Mouse (Mus musculus): ENCODE results near the gene Rsrc2.
"Not testable (repeated sequence)": the region's sequence is repeated elsewhere in the genome, so short reads cannot be mapped to it uniquely, and the experiment has no call there.

Rsrc2 gene

DNA sequence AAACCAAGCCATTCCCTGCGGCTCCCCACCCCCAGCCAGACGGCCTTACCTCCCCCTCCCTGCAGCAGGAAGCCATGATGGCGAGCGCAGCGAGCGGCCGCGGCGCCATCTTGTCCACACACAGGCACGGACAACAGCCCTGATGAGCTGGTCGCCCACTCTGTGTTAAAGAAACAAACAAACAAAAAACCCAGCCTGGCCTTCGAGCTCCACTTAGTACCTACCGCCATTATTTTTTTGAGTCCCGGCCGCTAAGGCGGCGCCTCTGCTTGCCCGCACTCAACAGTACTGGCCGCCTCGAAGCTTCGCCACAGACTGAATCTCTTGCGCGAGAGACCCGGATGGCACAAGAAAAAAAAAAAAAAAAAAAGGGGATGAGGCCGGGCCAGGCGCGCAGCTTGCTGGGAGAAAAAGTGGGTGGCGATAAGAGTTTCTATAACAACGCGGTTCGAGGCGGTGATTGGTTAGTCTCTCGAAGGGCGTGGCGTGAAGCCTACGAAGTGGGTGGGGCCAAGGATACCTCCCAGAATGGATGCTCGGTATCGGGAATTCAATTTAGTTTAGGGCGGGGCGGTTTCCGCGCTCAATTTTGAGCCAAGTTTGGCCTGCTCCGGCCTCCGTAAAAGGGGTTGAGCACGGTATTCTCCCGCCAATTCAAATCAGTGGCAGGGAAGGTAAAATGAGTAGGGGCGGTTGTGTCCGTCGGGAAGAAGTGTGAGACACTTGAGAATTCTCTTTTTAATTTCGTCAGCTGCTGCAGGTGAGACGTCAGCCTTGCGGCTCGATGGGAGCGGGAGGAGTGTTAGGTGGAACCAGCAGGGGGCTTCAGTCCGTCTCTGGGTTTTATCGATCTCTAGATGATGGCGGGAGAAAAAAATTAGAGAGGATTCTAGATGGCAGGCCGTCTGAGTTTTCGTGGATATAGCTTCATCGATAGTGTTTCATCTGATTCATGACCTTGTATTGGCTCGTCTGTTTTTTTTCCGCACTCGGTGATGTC lies at the start of gene Rsrc2, which contains the start of gene Kntc1:
Rsrc2 (minus strand) TSS at position 350 of the 1,000 bp plus-strand sequence.
Kntc1 (plus strand) TSS at position 652 of the 1,000 bp plus-strand sequence.
- in situ Hi-C loops (cut with MboI, MseI), result loop anchor here (10.0 to 25.0 kb wide), 2 partner anchors 655 to 1287 kb away; no protein-coding TSS in a partner anchor

DNA sequence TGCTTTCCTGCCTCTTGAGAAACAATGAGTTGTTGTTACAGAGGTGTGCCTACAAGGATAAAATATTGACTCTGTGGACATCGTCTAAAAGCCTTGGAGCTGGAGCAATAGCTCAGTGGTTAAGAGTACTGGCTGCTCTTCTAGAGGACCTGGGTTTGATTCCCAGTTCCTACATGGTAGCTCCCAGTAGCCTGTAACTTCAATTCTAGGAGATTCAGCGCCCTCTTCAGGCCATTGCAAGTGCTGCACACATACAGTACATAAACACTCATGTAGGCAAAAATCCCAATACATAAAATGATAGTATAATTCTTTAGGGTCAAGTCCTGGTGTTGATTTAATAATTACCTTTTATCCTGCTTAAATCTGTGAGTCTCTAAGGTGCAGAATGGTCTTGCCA lies 43.9 kb upstream of the Rsrc2 start:
- in situ Hi-C loops (cut with MboI, MseI), result no loop called here

DNA sequence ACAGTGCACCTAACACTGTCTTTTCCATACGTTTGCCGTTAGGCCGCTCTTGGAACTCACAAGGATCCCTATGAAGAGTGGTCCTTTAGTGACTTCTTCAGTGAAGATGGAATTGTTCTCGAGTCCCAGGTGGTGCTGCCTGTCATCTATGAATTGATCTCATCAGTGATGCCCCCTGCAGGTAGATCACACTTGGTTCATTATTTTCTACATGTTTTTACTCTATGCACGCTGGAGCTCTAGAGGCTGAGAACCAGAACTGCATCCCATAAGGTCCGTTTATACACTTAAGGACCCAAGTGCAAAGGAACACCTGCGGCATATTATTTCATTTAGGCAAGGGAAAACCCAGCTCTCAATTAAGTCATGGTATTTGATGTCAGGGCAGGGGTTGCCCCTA lies 39.8 kb upstream of the Rsrc2 start:
- in situ Hi-C loops (cut with MboI, MseI), result no loop called here

DNA sequence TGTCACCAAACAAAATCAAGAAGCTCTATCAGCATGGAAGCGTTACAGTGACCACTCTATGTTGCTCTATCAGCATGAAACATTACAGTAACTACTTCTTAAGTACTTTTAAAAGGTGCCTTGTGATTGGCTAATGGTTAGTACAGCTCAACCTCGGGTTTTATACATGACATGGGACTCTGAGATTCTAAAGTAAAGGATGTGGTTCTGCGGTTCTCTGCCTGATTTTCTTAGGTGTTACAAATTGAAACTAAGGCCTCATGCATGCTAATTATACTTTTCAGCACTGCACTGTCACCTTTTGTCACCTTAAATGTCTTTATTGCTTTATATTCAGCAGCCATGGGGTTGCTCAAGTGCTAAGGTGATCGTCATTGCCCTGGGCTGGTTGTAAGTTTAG lies 32.6 kb upstream of the Rsrc2 start:
- in situ Hi-C loops (cut with MboI, MseI), result no loop called here

DNA sequence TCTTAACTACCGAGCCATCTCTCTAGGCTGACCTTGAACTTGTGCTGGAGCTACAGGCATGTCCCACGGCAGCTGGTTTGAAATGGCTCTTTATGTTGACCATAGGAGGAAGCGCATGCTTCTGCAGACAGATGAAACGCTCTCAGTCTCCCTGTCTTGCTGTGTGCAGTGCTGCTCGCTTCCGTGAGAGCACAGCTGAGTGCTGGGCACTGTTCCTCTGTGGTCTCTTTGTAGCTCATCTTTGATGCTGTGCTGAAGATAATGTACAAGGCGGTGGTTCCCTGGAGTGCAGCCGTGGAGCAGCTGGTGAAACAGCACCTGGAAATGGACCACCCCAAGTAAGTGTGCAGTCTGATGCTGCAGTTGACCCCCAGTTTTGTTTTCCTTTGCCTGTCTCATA lies 31.5 kb upstream of the Rsrc2 start:
- in situ Hi-C loops (cut with MboI, MseI), result no loop called here

DNA sequence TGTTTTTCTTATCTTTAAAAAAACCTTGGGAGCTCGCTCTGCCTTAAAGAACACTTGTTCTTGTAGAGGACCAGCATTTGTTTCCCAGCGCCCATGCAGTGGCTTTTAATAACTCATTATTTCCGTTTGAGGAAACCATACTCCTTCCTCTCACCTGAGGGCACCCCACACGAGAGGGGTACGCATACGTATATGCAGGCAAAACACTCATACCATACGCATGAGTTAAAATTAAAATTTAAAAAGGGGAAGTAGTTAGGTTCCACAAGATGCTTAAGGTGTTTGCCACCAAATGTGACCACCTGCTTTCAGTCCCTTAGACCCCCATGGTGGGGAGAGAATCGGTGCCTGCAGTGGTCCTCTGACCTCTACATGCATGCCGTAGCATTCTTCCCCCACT lies 24.2 kb upstream of the Rsrc2 start:
- in situ Hi-C loops (cut with MboI, MseI), result loop anchor here (10.0 kb wide), 1 partner anchor 611 kb away; no protein-coding TSS in a partner anchor

DNA sequence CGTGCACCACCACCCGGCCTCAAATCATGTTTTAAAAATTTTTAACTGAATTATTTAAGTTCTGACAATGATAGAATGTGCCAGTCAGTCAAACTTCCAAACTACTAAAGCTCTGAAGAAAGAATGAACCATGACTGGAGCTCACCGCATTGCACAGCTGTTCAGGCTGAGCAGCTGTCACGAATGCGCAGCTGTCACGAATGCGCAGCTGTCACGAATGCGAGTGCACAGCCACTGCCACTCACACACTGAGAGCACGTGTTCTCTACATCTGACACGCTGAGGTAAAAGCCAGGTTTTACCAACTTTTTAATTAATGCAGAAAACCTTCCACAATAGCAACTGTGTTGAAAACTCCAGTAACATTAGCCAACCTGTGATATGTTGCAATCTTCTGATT lies 17.2 kb upstream of the Rsrc2 start:
- in situ Hi-C loops (cut with MboI, MseI), result not testable (repeated sequence)

DNA sequence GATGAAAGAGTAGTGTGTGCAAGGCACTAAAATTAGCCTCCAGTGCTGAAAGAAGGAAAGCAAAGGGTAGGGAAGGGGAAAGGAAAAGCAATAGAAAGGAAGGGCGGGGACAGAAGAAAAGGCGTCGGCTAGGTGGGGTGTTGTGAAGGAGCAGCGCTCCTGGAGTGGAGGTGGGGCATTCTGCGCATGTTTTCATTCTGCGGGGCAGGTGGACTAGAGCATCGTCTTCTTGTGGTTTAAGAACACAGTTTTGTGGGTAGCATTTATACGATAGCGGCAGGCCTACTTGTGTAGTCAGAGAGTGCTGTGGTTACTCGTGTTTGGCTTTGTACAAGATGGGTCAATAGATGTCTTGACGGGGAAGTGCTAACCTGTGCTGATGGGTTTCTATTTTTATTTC lies 16.3 kb upstream of the Rsrc2 start:
- in situ Hi-C loops (cut with MboI, MseI), result no loop called here

DNA sequence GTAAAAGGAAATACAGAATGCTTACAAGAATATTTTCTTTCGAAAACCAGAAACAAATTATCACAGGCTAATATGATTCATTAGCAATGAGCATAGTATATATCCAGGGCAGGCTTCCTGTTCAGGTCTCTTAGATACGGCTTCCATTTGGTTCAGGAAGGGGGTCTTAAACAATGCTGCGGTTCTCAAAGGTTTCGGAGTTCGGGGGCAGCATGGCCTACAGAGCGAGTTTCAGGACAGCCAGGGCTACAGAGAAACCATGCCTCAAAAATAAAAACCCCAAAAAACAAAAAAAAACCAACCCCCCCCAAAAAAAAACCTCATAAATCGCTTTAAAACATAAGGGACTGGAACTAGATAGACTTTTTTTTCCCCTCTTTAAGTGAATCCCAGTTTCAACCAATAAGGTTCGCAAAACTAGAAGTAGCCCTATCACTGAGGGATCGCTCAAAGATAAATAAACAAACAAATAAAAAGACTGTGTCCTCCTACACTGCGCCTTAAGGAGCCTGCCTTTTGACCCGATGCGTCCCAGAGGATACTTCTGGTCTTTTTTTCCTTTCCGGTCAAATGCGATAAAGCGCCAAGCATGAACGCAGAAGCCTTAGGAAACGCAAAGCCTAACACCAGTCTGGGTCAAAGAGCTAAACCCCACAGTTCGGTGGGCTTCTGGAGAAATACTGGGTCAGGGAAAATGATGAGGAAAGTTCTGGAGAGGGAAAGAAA lies 712 bp downstream of the Rsrc2 start:
- in situ Hi-C loops (cut with MboI, MseI), result loop anchor here (25.0 kb wide), 1 partner anchor 1286 kb away; no protein-coding TSS in a partner anchor

DNA sequence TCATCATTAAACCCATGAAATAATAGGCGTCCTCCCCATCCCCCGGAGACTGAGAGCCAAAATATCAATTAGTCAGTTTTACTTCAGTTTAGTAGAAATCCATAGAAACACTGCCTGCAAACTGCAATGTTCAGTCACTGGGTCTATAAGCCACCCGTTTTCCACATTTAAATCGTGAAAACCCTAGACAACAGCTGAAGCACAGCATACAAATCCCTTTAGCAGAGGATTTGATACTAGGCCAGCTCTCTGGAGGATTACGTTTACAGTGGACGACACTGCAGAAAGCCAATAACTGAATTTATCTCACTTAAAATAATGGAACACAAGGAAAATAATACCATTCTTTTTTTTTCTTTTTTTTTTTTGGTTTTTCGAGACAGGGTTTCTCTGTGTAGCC lies 1.6 kb downstream of the Rsrc2 start:
- in situ Hi-C loops (cut with MboI, MseI), result loop anchor here (25.0 kb wide), 1 partner anchor 1285 kb away; no protein-coding TSS in a partner anchor

DNA sequence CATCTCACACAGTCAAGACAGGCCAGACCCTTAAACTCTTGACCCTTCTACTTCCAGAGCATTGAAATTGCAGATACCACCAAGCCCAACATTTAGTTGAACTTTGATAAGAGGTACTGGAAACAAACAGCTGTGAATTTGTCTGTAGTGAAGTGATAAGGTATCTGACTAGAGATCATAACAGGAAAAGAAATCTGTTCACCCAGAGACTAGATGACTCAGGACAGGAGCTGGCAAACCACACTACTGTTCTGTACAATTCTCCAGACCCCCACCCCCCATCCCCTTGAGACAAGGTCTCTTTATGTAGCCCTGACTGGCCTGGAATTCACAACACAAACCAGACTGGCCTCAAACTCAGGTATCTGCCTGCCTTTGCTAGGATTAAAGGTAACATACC lies 3.0 kb downstream of the Rsrc2 start:
- in situ Hi-C loops (cut with MboI, MseI), result loop anchor here (25.0 kb wide), 1 partner anchor 1284 kb away; no protein-coding TSS in a partner anchor

DNA sequence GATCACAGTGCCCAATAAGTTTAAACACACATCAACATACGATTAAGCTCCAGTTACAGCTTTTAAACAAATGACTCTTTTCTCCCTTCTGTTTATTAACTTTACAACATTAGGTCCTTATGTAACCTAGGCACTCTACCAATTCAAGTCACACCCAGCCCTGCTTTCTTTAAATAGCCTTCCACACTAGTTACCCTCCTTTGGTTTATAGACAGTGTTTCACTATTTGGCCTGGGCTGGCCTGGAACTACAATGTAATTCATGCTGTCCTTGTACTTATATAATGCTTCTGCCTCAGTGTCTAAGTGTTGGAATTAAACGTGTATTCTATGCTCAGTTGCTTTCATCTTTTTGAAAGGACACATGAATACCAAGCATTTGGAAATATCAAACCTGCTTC lies 4.9 kb downstream of the Rsrc2 start:
- in situ Hi-C loops (cut with MboI, MseI), result loop anchor here (25.0 kb wide), 1 partner anchor 1282 kb away; no protein-coding TSS in a partner anchor

DNA sequence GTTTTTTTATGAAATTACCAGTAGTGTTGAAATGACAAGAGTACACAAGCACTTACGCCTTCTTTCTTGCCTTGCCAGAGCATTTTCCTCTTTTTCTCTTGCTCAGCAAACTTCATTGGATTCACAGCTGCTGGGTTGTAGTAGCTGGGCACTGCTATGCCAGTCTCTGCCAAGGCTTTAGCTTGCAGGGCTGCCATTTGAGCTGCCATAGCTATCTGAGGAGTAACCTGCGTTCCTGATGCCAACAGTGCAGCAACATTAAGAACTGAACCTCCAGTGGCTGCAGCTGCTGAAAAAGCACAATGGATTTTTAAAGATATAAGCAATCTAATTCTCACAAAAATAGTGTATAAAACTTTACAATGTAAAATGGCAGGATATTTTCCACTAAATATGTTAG lies 18.2 kb downstream of the Rsrc2 start:
- in situ Hi-C loops (cut with MboI, MseI), result loop anchor here (25.0 kb wide), 1 partner anchor 1269 kb away; no protein-coding TSS in a partner anchor

DNA sequence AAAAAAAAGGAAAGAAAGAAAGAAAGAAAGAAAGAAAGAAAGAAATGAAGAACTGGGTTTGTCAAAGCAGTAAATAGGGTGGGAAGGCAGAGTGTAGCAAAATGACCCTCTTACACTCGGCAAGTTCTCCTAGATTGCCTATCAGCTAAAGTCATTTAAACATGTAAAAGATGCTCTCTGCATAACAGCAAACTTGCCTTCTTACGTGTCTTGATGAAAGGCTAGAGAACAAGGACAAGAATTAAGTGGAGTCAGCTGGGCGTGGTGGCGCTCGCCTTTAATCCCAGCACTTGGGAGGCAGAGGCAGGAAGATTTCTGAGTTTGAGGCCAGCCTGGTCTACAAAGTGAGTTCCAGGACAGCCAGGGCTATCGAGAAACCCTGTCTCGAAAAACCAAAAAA lies 25.4 kb downstream of the Rsrc2 start:
- in situ Hi-C loops (cut with MboI, MseI), result not testable (repeated sequence)

DNA sequence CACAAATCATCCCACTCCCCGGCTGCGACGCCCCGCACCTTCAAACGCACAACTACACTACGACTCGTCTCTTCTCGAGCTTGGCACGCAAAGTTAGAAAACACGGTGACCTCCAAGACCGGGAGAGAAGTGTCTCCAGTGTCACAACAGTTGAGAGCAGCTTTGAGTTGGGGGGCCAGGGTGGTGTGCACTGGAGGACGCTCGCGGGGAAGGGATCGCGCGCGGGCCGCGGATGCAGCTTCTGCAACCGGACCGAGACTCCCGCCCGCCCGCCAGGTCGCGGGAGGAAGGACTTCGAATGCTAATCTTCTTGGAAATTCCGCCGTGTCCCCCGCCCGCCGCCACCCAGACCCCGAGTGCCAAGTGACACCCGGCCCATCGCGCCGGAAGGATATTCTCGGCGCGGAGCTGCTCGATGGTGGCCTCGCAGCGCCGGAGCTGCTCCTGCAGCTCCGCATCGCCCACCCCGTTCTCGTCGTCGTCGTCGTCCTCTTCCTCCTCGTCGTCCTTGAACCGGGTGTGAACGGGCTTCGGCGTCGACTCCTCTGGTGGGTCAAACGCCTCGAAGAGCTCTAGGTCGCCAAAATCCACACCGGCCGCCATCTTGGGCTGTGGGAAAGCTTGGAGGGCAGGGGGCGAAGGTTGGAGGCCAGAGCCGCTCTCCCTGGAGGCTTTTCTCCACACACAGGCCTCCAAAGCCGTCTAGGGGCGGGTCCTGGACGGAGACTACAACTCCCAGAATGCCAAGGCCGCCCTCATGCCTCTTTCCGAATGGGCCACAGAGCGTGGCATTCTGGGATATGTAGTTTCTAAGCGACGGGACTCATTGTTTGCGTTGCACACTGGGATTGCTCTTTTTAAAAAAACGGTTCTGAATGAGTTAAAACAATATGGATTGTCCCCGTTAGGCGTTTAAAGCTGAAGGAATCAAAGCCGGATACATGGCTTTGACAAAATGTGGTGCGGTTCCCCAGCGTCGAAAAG lies 28.6 kb downstream of the Rsrc2 start, which contains the start of gene Zcchc8:
Zcchc8 (minus strand) TSS at position 773 of the 984 bp plus-strand sequence.
- in situ Hi-C loops (cut with MboI, MseI), result no loop called here

DNA sequence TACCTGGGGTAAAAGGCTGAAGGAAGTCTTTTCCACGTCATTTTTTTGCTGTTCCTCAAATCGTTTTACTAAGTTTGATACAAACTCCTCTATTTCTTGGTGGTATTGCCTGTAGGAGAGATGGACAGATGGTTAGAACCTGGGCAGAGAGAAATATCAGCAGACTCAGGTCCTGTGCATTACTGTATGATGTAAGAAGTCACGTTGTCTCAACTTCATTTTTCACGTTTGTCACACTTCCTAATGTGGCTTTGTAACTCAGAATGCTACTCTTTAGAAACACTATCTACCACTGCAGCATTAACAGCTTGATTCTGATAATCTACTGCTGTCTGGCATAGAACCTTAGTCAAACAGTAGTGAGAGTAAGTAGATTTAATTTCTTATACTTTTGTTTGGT lies 34.6 kb downstream of the Rsrc2 start:
- in situ Hi-C loops (cut with MboI, MseI), result no loop called here

DNA sequence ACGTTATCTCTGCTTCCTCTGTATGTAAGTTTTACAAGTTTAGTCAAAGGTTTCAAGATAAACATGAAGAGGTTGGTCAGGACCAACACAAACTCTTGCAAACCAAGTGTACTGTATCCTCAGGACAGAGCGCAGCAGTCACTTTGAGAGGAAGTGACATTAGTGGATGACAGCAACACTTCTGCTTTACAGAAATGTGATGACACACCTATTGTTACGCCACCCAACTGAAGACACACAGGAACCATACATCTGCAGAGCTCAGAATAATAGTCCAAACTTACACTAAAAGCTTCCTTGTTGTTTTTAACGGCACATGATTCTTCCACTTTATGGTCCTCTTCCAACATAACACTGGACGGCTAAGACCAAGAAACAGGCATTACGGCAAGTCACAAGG lies 35.4 kb downstream of the Rsrc2 start:
- in situ Hi-C loops (cut with MboI, MseI), result no loop called here

DNA sequence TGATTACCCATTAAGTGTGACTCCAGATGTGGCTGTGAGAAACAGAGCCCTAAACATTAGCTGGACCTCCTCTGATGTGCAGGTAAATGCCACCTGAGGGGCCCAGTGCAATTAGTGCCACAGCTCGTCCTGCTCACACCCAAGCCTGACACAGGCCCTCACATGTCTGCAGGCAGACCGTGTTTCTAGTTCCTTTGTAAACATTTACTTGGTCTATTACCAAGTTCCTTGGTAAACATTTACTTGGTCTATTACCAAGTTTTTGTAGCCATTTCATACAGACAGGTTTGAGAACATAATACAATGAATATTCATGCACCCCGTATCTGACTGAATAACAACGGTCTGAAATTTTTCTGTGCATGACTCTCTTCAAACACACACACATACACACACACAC lies 39.6 kb downstream of the Rsrc2 start:
- in situ Hi-C loops (cut with MboI, MseI), result loop anchor here (10.0 kb wide), 1 partner anchor 1585 kb away; no protein-coding TSS in a partner anchor

DNA sequence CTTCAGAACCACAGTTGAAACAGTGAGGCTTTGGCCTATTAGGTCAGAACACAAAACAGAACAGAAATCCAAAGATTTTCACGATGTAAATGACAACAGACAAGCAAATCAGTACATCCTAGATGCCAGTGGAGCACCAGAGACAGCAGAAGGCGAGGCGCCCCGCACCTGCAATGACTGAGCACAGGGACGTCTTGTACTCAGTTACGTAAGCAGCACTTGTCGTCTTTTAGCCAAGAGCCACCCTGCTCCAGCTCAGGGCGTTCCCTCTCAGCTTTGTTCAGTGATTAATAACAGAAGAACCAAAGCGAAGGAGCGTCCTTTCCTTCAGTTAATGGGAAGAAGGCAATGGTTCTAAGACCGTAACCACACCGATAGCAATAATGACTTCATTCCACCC lies 40.6 kb downstream of the Rsrc2 start:
- in situ Hi-C loops (cut with MboI, MseI), result loop anchor here (10.0 kb wide), 1 partner anchor 1586 kb away; no protein-coding TSS in a partner anchor

DNA sequence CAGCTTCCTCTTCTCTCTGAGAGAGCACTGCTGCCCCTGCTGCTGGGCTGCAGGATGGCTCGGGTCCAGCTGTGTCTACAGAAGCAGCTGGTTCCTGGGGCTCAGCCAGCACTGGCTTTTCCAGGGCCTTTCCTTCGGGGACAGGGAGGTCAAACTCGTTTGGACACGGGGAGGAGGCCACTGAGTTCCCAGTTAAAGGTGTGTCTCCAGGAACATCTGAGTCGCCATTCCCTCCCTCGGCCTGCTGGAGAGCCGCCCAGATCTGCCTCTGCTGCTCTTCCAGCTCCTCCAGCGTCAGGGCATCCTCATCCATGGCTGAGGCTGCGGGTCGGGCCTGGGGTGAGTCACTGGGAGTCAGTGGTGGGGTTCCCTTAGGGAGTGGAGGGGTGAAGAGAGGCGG lies 48.6 kb downstream of the Rsrc2 start:
- in situ Hi-C loops (cut with MboI, MseI), result loop anchor here (5.0 to 10.0 kb wide), 2 partner anchors 68 to 1594 kb away; no protein-coding TSS in a partner anchor

DNA sequence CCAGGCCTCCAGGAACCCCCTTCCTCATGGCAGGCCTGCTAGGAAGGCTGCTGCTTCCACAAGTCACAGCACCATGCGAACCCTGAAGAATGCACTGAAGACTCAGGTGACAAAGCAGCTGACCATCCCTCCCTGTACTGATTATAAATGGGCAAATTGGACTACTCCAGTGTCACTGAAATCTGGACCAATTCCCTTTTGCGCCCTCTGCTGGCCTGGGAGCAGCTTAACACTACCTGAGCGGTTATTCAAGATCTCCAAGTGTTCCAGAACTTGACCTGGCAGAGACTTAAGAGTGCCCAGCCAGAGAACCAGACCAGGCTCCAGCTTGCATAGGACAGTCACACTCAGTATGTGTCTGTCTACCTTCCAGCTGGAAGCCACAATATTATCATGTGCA lies 50.0 kb downstream of the Rsrc2 start:
- in situ Hi-C loops (cut with MboI, MseI), result no loop called here
